Mouse (Mus musculus) thymus, postnatal 4 days (tissue): Measurements from ENCODE around the gene Rps16.
A peak's percentile ranks its signal among the peaks of the same experiment; 100 is the strongest.

Experiments used
- DNase-seq: peaks from one replicate; pipeline ENCODE4 v3.0.0; 2021

The Rps16 gene

GRCm38 (mm10) chr7:28350155-28350883 lies at the start of gene Rps16:
Gene Rps16 (plus strand): TSS chr7:28350652.
- peak; percentile 99 for DNase-seq

GRCm38 (mm10) chr7:28301616-28302433 lies 48.6 kb upstream of the Rps16 start, which contains the start of gene Dll3:
Gene Dll3 (minus strand): TSS chr7:28302238.
- peak; percentile 79 for DNase-seq

- DNase-seq = no peak
Measured at GRCm38 (mm10) chr7:28305641-28306040, 44.8 kb upstream of the Rps16 start.

GRCm38 (mm10) chr7:28306216-28306615 lies 44.2 kb upstream of the Rps16 start:
- no peak for DNase-seq

GRCm38 (mm10) chr7:28309737-28310136 lies 40.7 kb upstream of the Rps16 start:
- no peak for DNase-seq

GRCm38 (mm10) chr7:28311151-28311925 lies 39.1 kb upstream of the Rps16 start:
- no peak for DNase-seq

GRCm38 (mm10) chr7:28311926-28312543 lies 38.4 kb upstream of the Rps16 start, which contains the start of gene Timm50:
Gene Timm50 (minus strand): TSS chr7:28312072.
- peak; percentile 99 for DNase-seq

- no peak for DNase-seq
Measured at GRCm38 (mm10) chr7:28318036-28318435, 32.4 kb upstream of the Rps16 start.

- DNase-seq = no peak
Measured at GRCm38 (mm10) chr7:28318714-28319113, 31.7 kb upstream of the Rps16 start.

- DNase-seq = no peak
Measured at GRCm38 (mm10) chr7:28321974-28322720, 28.3 kb upstream of the Rps16 start.

GRCm38 (mm10) chr7:28325293-28325692 lies 25.2 kb upstream of the Rps16 start:
- no peak for DNase-seq

- DNase-seq = no peak
Measured at GRCm38 (mm10) chr7:28326457-28326856, 24.0 kb upstream of the Rps16 start.

- no peak for DNase-seq
Measured at GRCm38 (mm10) chr7:28328260-28328659, 22.2 kb upstream of the Rps16 start.

GRCm38 (mm10) chr7:28334534-28334933 lies 15.9 kb upstream of the Rps16 start:
- no peak for DNase-seq

GRCm38 (mm10) chr7:28335471-28335870 lies 15.0 kb upstream of the Rps16 start:
- DNase-seq = no peak

- DNase-seq = peak; percentile 97
Measured at GRCm38 (mm10) chr7:28338108-28338998, 12.1 kb upstream of the Rps16 start, which contains the start of gene Supt5. Gene Supt5 (minus strand): TSS chr7:28338746.

GRCm38 (mm10) chr7:28339213-28339917 lies 11.1 kb upstream of the Rps16 start:
- DNase-seq = peak; percentile 66

- DNase-seq = no peak
Measured at GRCm38 (mm10) chr7:28341381-28341780, 9.1 kb upstream of the Rps16 start.

- DNase-seq = peak; percentile 84
Measured at GRCm38 (mm10) chr7:28344637-28345036, 5.8 kb upstream of the Rps16 start.

- DNase-seq = no peak
Measured at GRCm38 (mm10) chr7:28347746-28348145, 2.7 kb upstream of the Rps16 start.
